Mouse (Mus musculus) erythroblast, embryonic 14.5 days (primary cell): ENCODE results near the gene Muc4.

Source experiments
- GATA1 ChIP-seq: IDR thresholded peaks from 2 replicates; pipeline ENCODE4 v1.6.1; 2012; ENCODE audit warnings: low read length, inconsistent platforms, mixed read lengths
- TAL1 ChIP-seq: IDR thresholded peaks from 3 replicates; pipeline ENCODE4 v1.6.1; 2012; ENCODE audit warnings: low read length, inconsistent platforms, mixed read lengths

DNA sequence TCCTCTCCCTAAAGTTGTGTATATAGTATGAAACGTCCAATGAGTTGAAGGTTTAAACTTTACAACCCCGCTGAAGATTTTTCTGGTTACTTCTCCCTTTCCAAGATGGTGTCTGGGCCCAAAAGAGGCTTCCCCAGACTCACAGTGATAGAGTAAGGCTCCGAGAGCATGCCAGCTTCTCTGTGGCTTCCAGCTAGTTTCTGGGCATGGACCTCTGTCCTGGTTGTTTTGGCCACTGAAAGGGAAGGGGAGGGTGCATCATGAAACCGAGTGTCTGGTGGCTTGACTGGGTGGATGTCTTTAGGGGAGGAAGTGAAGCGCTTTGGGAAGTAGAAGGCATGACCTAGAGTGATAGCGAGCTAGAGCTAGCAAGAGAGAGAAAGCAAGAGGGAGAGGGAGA lies 29.3 kb downstream of the Muc4 start:
- TF ChIP-seq GATA1: no peak
- TF ChIP-seq TAL1: no peak
